Mouse (Mus musculus): ENCODE data around the gene Sirt1. TPM values are rescaled to one million over a fixed set of nuclear protein-coding genes. Genes with fewer than 3 reads are reported as not detected.
"Not testable (repeated sequence)": the region's sequence is repeated elsewhere in the genome, so short reads cannot be mapped to it uniquely, and the experiment has no call there.

The Sirt1 gene
- polyA plus RNA-seq, 1 experiment = 10.0 TPM

DNA sequence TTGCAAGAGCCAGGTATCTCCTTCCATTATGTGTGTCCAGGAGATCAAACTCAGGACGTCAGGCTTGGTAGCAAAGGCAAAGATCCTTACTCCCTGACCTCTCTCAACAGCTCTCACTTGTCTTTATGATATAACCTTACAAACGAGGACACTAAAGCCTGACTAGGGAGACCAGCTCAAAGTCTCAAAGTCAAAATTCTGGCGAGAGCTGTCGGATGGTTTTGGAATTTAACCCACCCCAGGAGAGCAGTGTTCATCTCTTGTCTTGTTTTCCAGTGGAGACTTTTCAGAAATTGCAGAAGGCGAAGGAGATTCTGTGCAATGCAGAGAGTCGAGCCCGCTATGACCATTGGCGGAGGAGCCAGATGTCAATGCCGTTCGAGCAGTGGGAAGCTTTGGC lies 15.5 kb upstream of the Sirt1 start:
- TF ChIP-seq CTCF (IDR thresholded peaks at IDR 0.05; ENCODE audit: borderline replicate concordance, control insufficient read depth, extremely low read depth, insufficient read depth, low read length, poor library complexity) (no peak), POLR2A (IDR thresholded peaks at IDR 0.05; ENCODE audit: control insufficient read depth, extremely low read depth, insufficient read depth, low read length, poor library complexity) (no peak)
- H3K36me3 ChIP-seq (ENCODE audit: control insufficient read depth, insufficient read depth, low read length) = no peaks in the 10 kb centered on the region
- H3K27ac ChIP-seq (ENCODE audit: control insufficient read depth, insufficient read depth, low read length) = no peak overlapping the region
- WGBS = 97% methylated on average over 10 of the region's 10 CpGs
- H3K4me3 ChIP-seq (ENCODE audit: control insufficient read depth, insufficient read depth, low read length) = no peak overlapping the region
- no peaks in the 10 kb centered on the region for H3K4me1 ChIP-seq (replicated peaks; ENCODE audit: control insufficient read depth, insufficient read depth, low read length)
- H3K27me3 ChIP-seq (ENCODE audit: control insufficient read depth, insufficient read depth, low read length) = no peaks in the 10 kb centered on the region
- no peak for DNase-seq

DNA sequence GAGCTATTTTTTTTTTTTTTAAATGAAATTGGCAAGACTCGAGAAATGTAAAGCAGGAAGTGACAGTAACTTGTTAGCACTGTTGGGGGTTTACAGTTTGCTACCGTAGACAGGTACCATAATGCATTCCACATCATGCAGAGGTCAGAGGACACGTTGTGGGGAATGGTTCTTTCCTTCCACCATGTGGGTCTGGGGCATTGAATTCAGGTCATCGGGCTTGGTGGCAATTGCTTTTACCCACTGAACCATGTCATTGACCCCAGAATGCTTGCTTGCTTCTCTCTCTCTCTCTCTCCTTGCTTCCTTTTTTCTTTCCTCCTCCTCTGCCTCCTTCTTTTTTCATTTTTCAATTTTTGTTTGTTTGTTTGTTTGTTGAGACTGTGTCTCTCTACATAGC lies 7.4 kb upstream of the Sirt1 start:
- no peak for TF ChIP-seq CTCF (IDR thresholded peaks at IDR 0.05; ENCODE audit: borderline replicate concordance, control insufficient read depth, extremely low read depth, insufficient read depth, low read length, poor library complexity)
- no peak for TF ChIP-seq POLR2A (IDR thresholded peaks at IDR 0.05; ENCODE audit: control insufficient read depth, extremely low read depth, insufficient read depth, low read length, poor library complexity)
- Histone ChIP-seq H3K4me3 (ENCODE audit: control insufficient read depth, insufficient read depth, low read length) (no peak overlapping the region), H3K4me1 (replicated peaks; ENCODE audit: control insufficient read depth, insufficient read depth, low read length) (no peaks in the 10 kb centered on the region; the same call in 1 of the 2 replicates), H3K36me3 (ENCODE audit: control insufficient read depth, insufficient read depth, low read length) (no peaks in the 10 kb centered on the region), H3K27ac (ENCODE audit: control insufficient read depth, insufficient read depth, low read length) (no peak overlapping the region), H3K27me3 (ENCODE audit: control insufficient read depth, insufficient read depth, low read length) (no peaks in the 10 kb centered on the region)
- DNase-seq = no peak
- WGBS = 76% methylated on average over 4 of the region's 4 CpGs

DNA sequence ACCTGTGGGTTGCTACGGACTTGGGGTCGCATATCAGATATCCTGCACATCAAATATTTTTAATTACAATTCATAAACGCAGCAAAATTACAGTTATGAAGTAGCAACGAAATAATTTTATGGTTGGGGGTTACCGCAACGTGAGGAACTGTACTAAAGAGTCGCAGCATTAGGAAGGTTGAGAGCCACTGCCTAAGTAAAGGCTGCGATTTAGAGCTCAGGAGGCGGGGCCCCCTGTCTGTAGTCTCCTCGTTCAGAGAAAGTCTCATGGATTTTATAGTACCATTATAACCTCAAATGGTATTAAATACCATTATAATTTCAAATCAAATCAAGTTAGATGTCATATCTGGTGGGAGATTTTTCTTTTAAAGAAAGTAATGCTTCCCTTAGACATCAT lies 5.5 kb upstream of the Sirt1 start:
- Histone ChIP-seq H3K27ac (ENCODE audit: control insufficient read depth, insufficient read depth, low read length) (no peak overlapping the region), H3K27me3 (ENCODE audit: control insufficient read depth, insufficient read depth, low read length) (no peaks in the 10 kb centered on the region), H3K4me1 (replicated peaks; ENCODE audit: control insufficient read depth, insufficient read depth, low read length) (peaks cover under 1% of the 10 kb centered on the region), H3K36me3 (ENCODE audit: control insufficient read depth, insufficient read depth, low read length) (no peaks in the 10 kb centered on the region), H3K4me3 (ENCODE audit: control insufficient read depth, insufficient read depth, low read length) (no peak overlapping the region)
- TF ChIP-seq POLR2A (IDR thresholded peaks at IDR 0.05; ENCODE audit: control insufficient read depth, extremely low read depth, insufficient read depth, low read length, poor library complexity) (no peak), CTCF (IDR thresholded peaks at IDR 0.05; ENCODE audit: borderline replicate concordance, control insufficient read depth, extremely low read depth, insufficient read depth, low read length, poor library complexity) (no peak)
- WGBS = 3% methylated on average over 10 of the region's 10 CpGs
- DNase-seq = no peak

DNA sequence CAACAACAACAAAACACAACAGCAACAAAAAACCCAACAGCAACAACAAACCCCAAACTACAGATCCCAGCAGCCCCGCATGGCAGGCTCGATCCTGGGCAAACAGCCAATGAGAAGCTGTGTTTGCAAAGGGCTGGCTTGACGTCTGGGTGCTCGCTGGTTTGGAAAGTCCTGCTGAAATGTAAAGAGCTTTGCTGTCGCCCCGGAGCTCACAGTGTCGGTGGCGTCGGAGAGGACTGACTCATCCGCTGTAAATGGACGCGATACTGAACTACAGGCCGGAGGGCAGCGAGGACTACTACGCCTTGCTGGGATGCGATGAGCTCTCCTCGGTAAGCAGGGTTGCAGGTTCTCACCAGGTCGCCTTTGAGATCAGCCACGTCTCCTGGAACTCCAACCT lies 4.9 kb upstream of the Sirt1 start:
- no peaks in the 10 kb centered on the region for H3K36me3 ChIP-seq (ENCODE audit: control insufficient read depth, insufficient read depth, low read length)
- H3K27me3 ChIP-seq (ENCODE audit: control insufficient read depth, insufficient read depth, low read length) = no peaks in the 10 kb centered on the region
- peak; percentile 71 for DNase-seq
- H3K4me1 ChIP-seq (replicated peaks; ENCODE audit: control insufficient read depth, insufficient read depth, low read length) = peaks cover 5% of the 10 kb centered on the region
- no peak overlapping the region for H3K27ac ChIP-seq (ENCODE audit: control insufficient read depth, insufficient read depth, low read length)
- TF ChIP-seq POLR2A (IDR thresholded peaks at IDR 0.05; ENCODE audit: control insufficient read depth, extremely low read depth, insufficient read depth, low read length, poor library complexity) = peak; percentile 47; the same call in 1 of the 2 replicates
- no peak; the same call in 1 of the 2 replicates for TF ChIP-seq CTCF (IDR thresholded peaks at IDR 0.05; ENCODE audit: borderline replicate concordance, control insufficient read depth, extremely low read depth, insufficient read depth, low read length, poor library complexity)
- peak overlapping the region; percentile 97 for H3K4me3 ChIP-seq (ENCODE audit: control insufficient read depth, insufficient read depth, low read length)
- WGBS = 0% methylated on average over 19 of the region's 19 CpGs

DNA sequence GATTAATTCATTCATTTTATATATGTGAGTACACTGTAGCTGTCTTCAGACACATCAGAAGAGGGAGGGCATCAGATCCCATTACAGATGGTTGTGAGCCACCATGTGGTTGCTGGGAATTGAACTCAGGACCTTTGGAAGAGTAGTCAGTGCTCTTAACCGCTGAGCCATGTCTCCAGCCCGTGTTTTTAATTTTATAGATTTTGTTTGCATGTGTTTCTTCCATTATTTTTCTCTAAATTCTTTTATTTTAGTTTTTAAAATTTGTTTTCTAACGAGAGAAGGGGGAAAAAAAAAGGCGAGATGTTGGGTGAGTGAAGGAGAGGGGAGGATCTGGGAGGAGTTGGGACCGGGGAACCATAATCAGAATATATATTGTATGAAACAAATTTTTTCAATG lies 4.4 kb upstream of the Sirt1 start:
- not testable (repeated sequence) for H3K27me3 ChIP-seq (ENCODE audit: control insufficient read depth, insufficient read depth, low read length); H3K36me3 ChIP-seq (ENCODE audit: control insufficient read depth, insufficient read depth, low read length); H3K4me3 ChIP-seq (ENCODE audit: control insufficient read depth, insufficient read depth, low read length); DNase-seq; H3K4me1 ChIP-seq (replicated peaks; ENCODE audit: control insufficient read depth, insufficient read depth, low read length); H3K27ac ChIP-seq (ENCODE audit: control insufficient read depth, insufficient read depth, low read length)
- 37% methylated on average over 5 of the region's 5 CpGs for WGBS

DNA sequence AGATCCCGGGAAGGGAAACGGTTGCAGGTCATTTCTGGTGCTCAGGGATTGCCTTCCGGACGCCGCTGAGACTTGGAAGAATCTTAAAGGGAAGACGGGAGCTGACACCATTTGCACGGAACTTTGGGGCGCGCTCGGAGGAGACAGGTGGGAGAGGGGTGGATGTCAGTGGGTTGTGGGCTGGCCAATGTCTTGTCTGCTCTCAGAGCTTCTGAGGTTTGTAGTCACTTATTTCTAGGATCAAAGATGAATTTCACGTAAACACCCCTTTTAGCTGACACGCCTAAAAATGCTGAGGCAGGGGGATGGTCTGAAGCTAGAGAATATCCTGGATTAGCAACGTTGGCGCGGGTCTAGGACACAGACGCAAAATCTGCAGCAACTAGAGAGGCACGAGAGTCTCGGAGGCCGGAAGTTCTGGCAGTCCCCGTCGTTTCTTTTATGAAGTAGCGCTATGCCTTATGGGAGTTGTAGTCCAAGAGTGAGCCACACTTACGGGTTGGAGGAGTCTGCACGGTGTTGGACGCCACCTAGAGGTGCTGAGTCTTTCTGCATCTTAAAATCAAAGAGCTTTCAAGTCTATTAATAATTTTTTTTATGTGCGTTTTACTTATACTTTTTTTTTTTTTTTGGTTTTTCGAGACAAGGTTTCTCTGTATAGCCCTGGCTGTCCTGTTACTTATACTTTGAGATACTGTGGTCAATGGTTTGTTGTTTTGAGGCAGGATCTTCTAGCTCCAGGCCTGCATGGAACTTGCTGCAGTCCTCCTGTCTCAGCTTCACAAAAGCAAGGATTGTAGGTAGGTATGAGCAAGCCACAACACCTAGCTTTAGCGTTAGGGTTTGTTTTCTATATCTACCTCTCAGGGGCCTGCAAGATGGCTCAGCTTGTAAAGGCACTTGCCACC lies 1.1 kb upstream of the Sirt1 start, which contains the start of gene Dnajc12:
Dnajc12 (plus strand) TSS at position 72 of the 908 bp plus-strand sequence.
- Histone ChIP-seq H3K4me3 (ENCODE audit: control insufficient read depth, insufficient read depth, low read length) (peak within 1 kb of the TSS; percentile 44), H3K4me1 (replicated peaks; ENCODE audit: control insufficient read depth, insufficient read depth, low read length) (peaks cover 6% of the 10 kb centered on the region), H3K27me3 (ENCODE audit: control insufficient read depth, insufficient read depth, low read length) (no peaks in the 10 kb centered on the region), H3K27ac (ENCODE audit: control insufficient read depth, insufficient read depth, low read length) (peak within 1 kb of the TSS; percentile 40; the same call in 1 of the 2 replicates), H3K36me3 (ENCODE audit: control insufficient read depth, insufficient read depth, low read length) (no peaks in the 10 kb centered on the region)
- TF ChIP-seq POLR2A (IDR thresholded peaks at IDR 0.05; ENCODE audit: control insufficient read depth, extremely low read depth, insufficient read depth, low read length, poor library complexity) (peak; percentile 54; the same call in 1 of the 2 replicates), CTCF (IDR thresholded peaks at IDR 0.05; ENCODE audit: borderline replicate concordance, control insufficient read depth, extremely low read depth, insufficient read depth, low read length, poor library complexity) (no peak)
- peak; percentile 79 for DNase-seq
- 1% methylated on average over 28 of the region's 28 CpGs for WGBS

All from thymus, adult 2 months (tissue).